Mouse (Mus musculus) midbrain, embryonic 11.5 days (tissue): Measurements from ENCODE around the gene Lgi4. TPM values are rescaled to one million over a fixed set of nuclear protein-coding genes. Genes with fewer than 3 reads are reported as not detected.

Source experiments
- ATAC-seq: fragments of 200-750 bp; cut with Nextera tagmentation; 2 replicates; pipeline ENCODE4 v1.8.0; 2017; ENCODE audit warnings: moderate TSS enrichment, moderate library complexity; ENCODE audit not compliant: low FRiP score
- DNase-seq: peaks from one replicate; pipeline ENCODE4 v3.0.0; 2015; ENCODE audit warnings: low spot score; ENCODE audit errors: missing footprints
- H3K27ac ChIP-seq: fragments of 300-500 bp; sonication (generic); 2 replicates; pipeline ENCODE4 v1.5.1; 2014; ENCODE audit warnings: low read depth, low read length
- H3K27me3 ChIP-seq: fragments of 300-500 bp; sonication (generic); 2 replicates; pipeline ENCODE4 v1.6.1; 2014; ENCODE audit warnings: mild to moderate bottlenecking, low read length, moderate library complexity, mixed read lengths; ENCODE audit not compliant: control insufficient read depth, insufficient read depth
- H3K36me3 ChIP-seq: fragments of 300-500 bp; sonication (generic); 2 replicates; pipeline ENCODE4 v1.6.1; 2014; ENCODE audit warnings: mild to moderate bottlenecking, low read length, moderate library complexity, mixed read lengths; ENCODE audit not compliant: control insufficient read depth, insufficient read depth
- H3K4me1 ChIP-seq: fragments of 300-500 bp; sonication (generic); 2 replicates; pipeline ENCODE4 v1.6.1; 2014; ENCODE audit warnings: low read length; ENCODE audit not compliant: control insufficient read depth, insufficient read depth
- H3K4me2 ChIP-seq: fragments of 300-500 bp; sonication (generic); 2 replicates; pipeline ENCODE4 v1.6.1; 2014; ENCODE audit warnings: mild to moderate bottlenecking, moderate library complexity
- H3K4me3 ChIP-seq: fragments of 300-500 bp; sonication (generic); 2 replicates; pipeline ENCODE4 v1.5.1; 2014; ENCODE audit warnings: low read depth, low read length
- H3K9ac ChIP-seq: fragments of 300-500 bp; sonication (generic); 2 replicates; pipeline ENCODE4 v1.6.1; 2014; ENCODE audit warnings: low read length
- H3K9me3 ChIP-seq: fragments of 300-500 bp; sonication (generic); 2 replicates; pipeline ENCODE4 v1.6.1; 2016; ENCODE audit warnings: low read length; ENCODE audit not compliant: control insufficient read depth
- WGBS: fragments of 180-500 bp; shearing (Covaris S2); extraction: QIAGEN DNeasy Blood & Tissue Kit; methylation state at CpG from one replicate; pipeline ENCODE4 v1.1.7; 2014; 5-methylcytosine and 5-hydroxymethylcytosine counted together
- polyA plus RNA-seq: library from polyadenylated mRNA; unstranded; fragments of >200 nt; fragmentation: Nextera tagmentation; extraction: Ambion mirVana; gene quantifications from 2 replicates; pipeline ENCODE4 v1.2.1, GENCODE M21; 2014

The Lgi4 gene
- polyA plus RNA-seq, 1 experiment from 2014 or later, result 0.85 TPM

- WGBS, result 83% methylated on average over 2 of the region's 2 CpGs
- Histone ChIP-seq H3K9me3 (no peaks in the 10 kb centered on the region), H3K4me2 (no peak overlapping the region), H3K27me3 (no peaks in the 10 kb centered on the region), H3K4me1 (peaks cover 4% of the 10 kb centered on the region; the same call in 1 of the 2 replicates), H3K27ac (no peak overlapping the region), H3K9ac (no peak overlapping the region), H3K4me3 (no peak overlapping the region), H3K36me3 (no peaks in the 10 kb centered on the region)
- no peak for DNase-seq
- no peak for ATAC-seq
Measured at GRCm38 (mm10) chr7:31087262-31087661, 28.1 kb downstream of the Lgi4 start.

GRCm38 (mm10) chr7:31088206-31088605 lies 29.1 kb downstream of the Lgi4 start:
- Histone ChIP-seq H3K4me3 (no peak overlapping the region), H3K9me3 (no peaks in the 10 kb centered on the region), H3K36me3 (no peaks in the 10 kb centered on the region), H3K4me2 (no peak overlapping the region), H3K9ac (no peak overlapping the region), H3K27me3 (no peaks in the 10 kb centered on the region), H3K27ac (no peak overlapping the region), H3K4me1 (peaks cover 4% of the 10 kb centered on the region; the same call in 1 of the 2 replicates)
- 67% methylated on average over 3 of the region's 3 CpGs for WGBS
- ATAC-seq (no peak), DNase-seq (no peak)

DNA sequence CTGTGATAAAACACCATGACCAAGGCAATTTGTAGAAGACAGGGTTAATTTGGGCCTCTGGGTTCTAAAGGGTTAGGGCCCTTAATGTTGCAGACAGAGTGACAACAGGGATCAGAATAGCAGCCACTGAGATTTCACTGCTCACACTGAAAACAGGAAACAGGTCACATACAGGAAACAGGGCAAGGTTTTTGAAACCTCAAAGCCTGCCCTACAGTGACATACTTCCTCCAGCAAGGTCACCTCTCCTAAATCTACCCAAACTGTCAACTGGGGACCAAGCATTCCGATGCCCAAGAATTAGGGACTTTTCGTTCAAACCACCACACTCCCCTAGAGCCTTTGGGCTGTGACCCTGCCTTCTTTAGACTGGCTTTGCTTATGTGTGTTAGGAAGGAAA lies 30.6 kb downstream of the Lgi4 start:
- no peak overlapping the region for H3K9ac ChIP-seq
- H3K27me3 ChIP-seq, result no peaks in the 10 kb centered on the region
- no peaks in the 10 kb centered on the region for H3K36me3 ChIP-seq
- 93% methylated on average over 2 of the region's 2 CpGs for WGBS
- H3K4me3 ChIP-seq, result no peak overlapping the region
- H3K4me1 ChIP-seq, result peaks cover 4% of the 10 kb centered on the region; the same call in 1 of the 2 replicates
- H3K9me3 ChIP-seq, result no peaks in the 10 kb centered on the region
- ATAC-seq (no peak), DNase-seq (no peak)
- H3K4me2 ChIP-seq, result no peak overlapping the region
- H3K27ac ChIP-seq, result no peak overlapping the region

GRCm38 (mm10) chr7:31094774-31095501 lies 35.8 kb downstream of the Lgi4 start:
- H3K27ac ChIP-seq, result no peak overlapping the region
- H3K9ac ChIP-seq, result no peak overlapping the region
- H3K27me3 ChIP-seq, result no peaks in the 10 kb centered on the region
- no peaks in the 10 kb centered on the region for H3K4me1 ChIP-seq
- ATAC-seq, result no peak
- DNase-seq, result no peak
- H3K4me2 ChIP-seq, result no peak overlapping the region
- WGBS, result 29% methylated on average over 12 of the region's 12 CpGs
- H3K36me3 ChIP-seq, result no peaks in the 10 kb centered on the region
- H3K9me3 ChIP-seq, result no peaks in the 10 kb centered on the region
- no peak overlapping the region for H3K4me3 ChIP-seq

GRCm38 (mm10) chr7:31096892-31097564 lies 37.9 kb downstream of the Lgi4 start:
- Histone ChIP-seq H3K4me2 (no peak overlapping the region), H3K4me1 (no peaks in the 10 kb centered on the region), H3K9ac (no peak overlapping the region), H3K27ac (no peak overlapping the region), H3K36me3 (no peaks in the 10 kb centered on the region), H3K9me3 (no peaks in the 10 kb centered on the region), H3K27me3 (no peaks in the 10 kb centered on the region), H3K4me3 (no peak overlapping the region)
- ATAC-seq (no peak), DNase-seq (no peak)
- 75% methylated on average over 9 of the region's 9 CpGs for WGBS

GRCm38 (mm10) chr7:31097583-31098248 lies 38.6 kb downstream of the Lgi4 start:
- 40% methylated on average over 20 of the region's 20 CpGs for WGBS
- DNase-seq (peak; percentile 99), ATAC-seq (peak; percentile 95)
- H3K36me3 ChIP-seq, result no peaks in the 10 kb centered on the region
- peak overlapping the region; percentile 31 for H3K4me2 ChIP-seq
- H3K4me3 ChIP-seq, result no peak overlapping the region
- H3K9ac ChIP-seq, result no peak overlapping the region
- no peak overlapping the region for H3K27ac ChIP-seq
- no peaks in the 10 kb centered on the region for H3K9me3 ChIP-seq
- no peaks in the 10 kb centered on the region for H3K27me3 ChIP-seq
- H3K4me1 ChIP-seq, result no peaks in the 10 kb centered on the region

DNA sequence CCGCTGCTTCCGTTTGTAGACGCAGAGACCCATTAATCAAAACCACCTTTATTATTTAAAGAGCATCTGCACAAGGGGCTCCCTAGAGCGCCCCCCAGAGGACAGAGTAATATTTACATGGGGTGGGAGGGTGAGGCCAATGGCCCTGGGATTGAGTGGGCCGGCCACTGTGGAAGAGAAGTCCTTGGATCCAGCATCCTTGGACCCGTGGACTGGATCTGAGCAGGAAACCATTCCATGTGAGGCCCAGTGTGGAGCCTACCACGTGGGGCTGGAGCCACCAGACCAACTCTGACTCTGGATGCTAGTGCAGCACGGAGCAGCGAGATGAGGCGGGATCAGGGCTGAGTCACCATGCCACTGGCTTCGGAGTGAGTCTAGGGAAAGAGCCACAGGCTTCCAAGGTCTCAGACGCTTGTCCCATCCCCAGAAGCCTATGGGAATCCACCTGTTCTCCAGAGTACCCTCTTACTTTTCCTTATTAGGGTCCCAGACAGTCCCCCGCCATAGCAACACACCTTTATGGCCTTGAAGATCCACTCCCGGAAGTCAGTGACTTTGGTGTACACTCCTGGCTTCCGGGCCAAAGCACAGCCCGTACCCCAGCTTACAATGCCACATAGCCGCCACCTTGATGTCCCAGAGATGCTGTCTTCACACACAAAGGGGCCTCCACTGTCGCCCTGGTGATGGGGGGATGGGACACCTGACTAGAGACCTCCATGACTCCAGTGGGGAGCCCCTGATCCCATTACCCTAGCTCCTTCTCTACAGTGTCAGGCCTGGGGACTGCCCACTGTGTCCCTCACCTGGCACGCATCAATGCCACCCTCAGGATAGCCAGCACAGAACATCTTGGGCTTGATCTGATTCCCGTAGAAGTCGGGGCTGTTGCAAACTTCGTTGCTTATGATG lies 39.8 kb downstream of the Lgi4 start:
- ATAC-seq, result no peak

GRCm38 (mm10) chr7:31099612-31099982 lies 40.5 kb downstream of the Lgi4 start:
- ATAC-seq, result no peak

More for the DNA sequence above, 39.8 kb downstream of the Lgi4 start:
- Histone ChIP-seq H3K27me3 (no peaks in the 10 kb centered on the region), H3K4me1 (no peaks in the 10 kb centered on the region), H3K4me2 (no peak overlapping the region), H3K9ac (no peak overlapping the region), H3K27ac (no peak overlapping the region), H3K4me3 (no peak overlapping the region), H3K36me3 (no peaks in the 10 kb centered on the region), H3K9me3 (no peaks in the 10 kb centered on the region)
- no peak for DNase-seq
- 81% methylated on average over 22 of the region's 22 CpGs for WGBS

More at GRCm38 (mm10) chr7:31099612-31099982, 40.5 kb downstream of the Lgi4 start:
- Histone ChIP-seq H3K9me3 (no peaks in the 10 kb centered on the region), H3K27me3 (no peaks in the 10 kb centered on the region), H3K27ac (no peak overlapping the region), H3K4me1 (no peaks in the 10 kb centered on the region), H3K4me3 (no peak overlapping the region), H3K9ac (no peak overlapping the region), H3K36me3 (no peaks in the 10 kb centered on the region), H3K4me2 (no peak overlapping the region)
- no peak for DNase-seq
- 81% methylated on average over 6 of the region's 6 CpGs for WGBS
